Mouse (Mus musculus): ENCODE results near the gene Gm3633. TPM values are rescaled to one million over a fixed set of nuclear protein-coding genes. Genes with fewer than 3 reads are reported as not detected.
"Not testable (repeated sequence)": the region's sequence is repeated elsewhere in the genome, so short reads cannot be mapped to it uniquely, and the experiment has no call there.

Gm3633 gene
- not detected in 2 replicates for polyA plus RNA-seq (2016; fragmentation: Nextera tagmentation; extraction: Ambion mirVana)

DNA sequence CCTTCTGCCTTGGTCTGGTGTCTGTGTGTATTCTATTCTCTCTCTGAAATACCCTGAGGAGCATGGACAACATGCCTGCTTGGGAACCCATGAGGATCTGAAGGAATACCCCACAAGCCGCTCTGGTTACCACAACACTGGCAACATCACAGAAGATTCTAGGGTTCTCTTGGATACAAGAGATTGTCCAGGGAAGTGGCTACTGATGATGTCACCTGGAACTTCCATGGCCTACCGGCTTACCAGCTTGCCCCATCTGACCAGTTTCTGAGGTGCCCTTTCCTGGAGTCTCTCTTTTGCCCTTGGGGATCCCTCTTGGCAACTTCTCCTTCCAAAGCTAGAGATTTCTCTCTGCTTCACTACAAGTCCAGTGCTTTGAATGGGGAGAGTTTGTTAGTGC is at the start of gene Gm3633:
Gene Gm3633, minus strand, starts transcription at position 101 of the 400 bp plus-strand sequence.
- DNase-seq (ENCODE audit: low spot score); H3K4me3 ChIP-seq; H3K4me1 ChIP-seq; H3K9me3 ChIP-seq; H3K36me3 ChIP-seq (replicated peaks); H3K27me3 ChIP-seq (replicated peaks; ENCODE audit: low read depth, poor library complexity, severe bottlenecking); H3K27ac ChIP-seq (replicated peaks): not testable (repeated sequence)
- 89% methylated on average over 1 of the region's 2 CpGs for WGBS

DNA sequence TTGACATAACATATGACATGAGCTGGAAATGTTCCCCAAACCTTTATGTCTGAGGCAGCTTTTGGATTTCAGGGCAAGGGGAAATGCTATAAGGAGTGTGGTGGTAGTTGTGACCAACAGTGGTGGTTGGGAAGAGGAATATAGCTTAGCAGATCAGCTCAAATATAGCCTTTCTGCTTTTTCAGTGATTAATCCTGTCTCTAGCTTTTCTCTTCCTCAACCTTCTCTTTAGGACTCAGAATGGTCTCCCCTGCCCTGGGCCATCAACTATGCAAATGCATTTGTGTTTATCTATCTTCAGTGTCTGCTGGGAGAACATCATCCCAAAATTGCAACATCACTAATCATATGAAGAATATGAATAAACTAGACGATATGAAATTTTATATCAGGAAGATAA is 13.9 kb upstream of the Gm3633 start, which contains the start of gene Gm10378:
Gene Gm10378, plus strand, starts transcription at position 301 of the 400 bp plus-strand sequence.
- H3K27ac ChIP-seq (replicated peaks); DNase-seq (ENCODE audit: low spot score); H3K9me3 ChIP-seq; H3K36me3 ChIP-seq (replicated peaks); H3K4me1 ChIP-seq; H3K4me3 ChIP-seq; H3K27me3 ChIP-seq (replicated peaks; ENCODE audit: low read depth, poor library complexity, severe bottlenecking): not testable (repeated sequence)
- WGBS, result no CpG with 5 or more reads among the region's 1 CpGs

DNA sequence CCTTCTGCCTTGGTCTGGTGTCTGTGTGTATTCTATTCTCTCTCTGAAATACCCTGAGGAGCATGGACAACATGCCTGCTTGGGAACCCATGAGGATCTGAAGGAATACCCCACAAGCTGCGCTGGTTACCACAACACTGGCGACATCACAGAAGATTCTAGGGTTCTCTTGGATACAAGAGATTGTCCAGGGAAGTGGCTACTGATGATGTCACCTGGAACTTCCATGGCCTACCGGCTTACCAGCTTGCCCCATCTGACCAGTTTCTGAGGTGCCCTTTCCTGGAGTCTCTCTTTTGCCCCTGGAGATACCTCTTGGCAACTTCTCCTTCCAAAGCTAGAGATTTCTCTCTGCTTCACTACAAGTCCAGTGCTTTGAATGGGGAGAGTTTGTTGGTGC is 41.9 kb downstream of the Gm3633 start, which contains the start of gene Gm17124:
Gene Gm17124, minus strand, starts transcription at position 101 of the 400 bp plus-strand sequence.
- not testable (repeated sequence) for H3K4me1 ChIP-seq; H3K27ac ChIP-seq (replicated peaks); H3K27me3 ChIP-seq (replicated peaks; ENCODE audit: low read depth, poor library complexity, severe bottlenecking); H3K4me3 ChIP-seq; DNase-seq (ENCODE audit: low spot score); H3K36me3 ChIP-seq (replicated peaks); H3K9me3 ChIP-seq
- WGBS, result no CpG with 5 or more reads among the region's 3 CpGs

Small RNA genes within 50 kb of the gene (microRNA-seq; reads per million reads assigned to microRNA genes)
- gene Gm23620 (not detected), gene Gm25228 (not detected)

Other genes starting within 250 kb of the Gm3633 start
- gene Gm8005, start 202.2 kb downstream of the Gm3633 start, polyA plus RNA-seq (2016; fragmentation: Nextera tagmentation; extraction: Ambion mirVana), result not detected in 2 replicates
- not detected in 2 replicates for gene Gm8011, start 178.0 kb downstream of the Gm3633 start, polyA plus RNA-seq (2016; fragmentation: Nextera tagmentation; extraction: Ambion mirVana)
- gene Gm8020, start 139.6 kb downstream of the Gm3633 start, polyA plus RNA-seq (2016; fragmentation: Nextera tagmentation; extraction: Ambion mirVana), result not detected in 2 replicates
- not detected in 2 replicates for gene Gm8024, start 117.6 kb downstream of the Gm3633 start, polyA plus RNA-seq (2016; fragmentation: Nextera tagmentation; extraction: Ambion mirVana)
- gene Gm17124, start 42.0 kb downstream of the Gm3633 start, polyA plus RNA-seq (2016; fragmentation: Nextera tagmentation; extraction: Ambion mirVana), result not detected in 2 replicates
- gene Gm10378, start 14.0 kb upstream of the Gm3633 start, polyA plus RNA-seq (2016; fragmentation: Nextera tagmentation; extraction: Ambion mirVana), result not detected in 2 replicates
- not detected in 2 replicates for gene Gm3015, start 126.9 kb upstream of the Gm3633 start, polyA plus RNA-seq (2016; fragmentation: Nextera tagmentation; extraction: Ambion mirVana)
- gene Gm10377, start 156.1 kb upstream of the Gm3633 start, polyA plus RNA-seq (2016; fragmentation: Nextera tagmentation; extraction: Ambion mirVana), result not detected in 2 replicates
- gene Gm21977, start 211.6 kb upstream of the Gm3633 start, polyA plus RNA-seq (2016; fragmentation: Nextera tagmentation; extraction: Ambion mirVana), result not detected in 2 replicates